In genomic region chr8:13150929-13151328, GRCm38 (mm10) we compare ENCODE assay signal across 14 mouse cellular contexts.
"Had no signal": no experiment of that assay in that cellular context is flagged by ENCODE, and none has a peak within 500 bp of the region (broad histone marks: within the 10 kb centered on the region; RNA-seq: fewer than 3 reads in every experiment).

No protein-coding gene starts in this region.

- H3K27ac ChIP-seq: intestine, embryonic 15.5 days; layer of hippocampus, adult 2 months; limb, embryonic 12.5 days; neural tube, embryonic 13.5 days; stomach, embryonic 15.5 days had no signal

- H3K4me3 ChIP-seq: intestine, embryonic 15.5 days; layer of hippocampus, adult 2 months; limb, embryonic 12.5 days; neural tube, embryonic 13.5 days; stomach, embryonic 15.5 days had no signal

- DNase-seq: kidney, adult 18-20 months; kidney, postnatal 10 days; kidney, postnatal 4 days; liver, postnatal 0 days; midbrain, embryonic 14.5 days; retina, postnatal 1 day; right cerebral cortex, postnatal 4 days; thymus, adult 2 months; thymus, postnatal 25 days had no signal

- H3K9ac ChIP-seq: intestine, embryonic 15.5 days; limb, embryonic 12.5 days; liver, postnatal 0 days; neural tube, embryonic 13.5 days; stomach, embryonic 15.5 days had no signal

- H3K4me2 ChIP-seq: intestine, embryonic 15.5 days; limb, embryonic 12.5 days; neural tube, embryonic 13.5 days; stomach, embryonic 15.5 days had no signal

- H3K9me3 ChIP-seq: intestine, embryonic 15.5 days; limb, embryonic 12.5 days; neural tube, embryonic 13.5 days; stomach, embryonic 15.5 days had no signal

- ATAC-seq: intestine, embryonic 15.5 days; liver, postnatal 0 days had no signal

- H3K4me1 ChIP-seq: intestine, embryonic 15.5 days; limb, embryonic 12.5 days; neural tube, embryonic 13.5 days; stomach, embryonic 15.5 days had no signal

- H3K27me3 ChIP-seq: intestine, embryonic 15.5 days; limb, embryonic 12.5 days; neural tube, embryonic 13.5 days; stomach, embryonic 15.5 days had no signal
